Mouse (Mus musculus) kidney, adult 9 months (tissue): ENCODE results near the gene Frmd7.

ENCODE experiments used
- DNase-seq: peaks from one replicate; pipeline ENCODE4 v3.0.0; 2022

Frmd7 gene

GRCm38 (mm10) chrX:50942610-50943009 lies at the start of gene Frmd7:
Gene Frmd7, minus strand, starts transcription at chrX:50942710.
- no peak for DNase-seq

GRCm38 (mm10) chrX:50991324-50991723 lies 48.8 kb upstream of the Frmd7 start:
- no peak for DNase-seq

- no peak for DNase-seq
These were observed 47.4 kb upstream of the Frmd7 start for GRCm38 (mm10) chrX:50989940-50990339.

GRCm38 (mm10) chrX:50988581-50988980 lies 46.1 kb upstream of the Frmd7 start:
- no peak for DNase-seq

GRCm38 (mm10) chrX:50978428-50978827 lies 35.9 kb upstream of the Frmd7 start:
- DNase-seq, result no peak

GRCm38 (mm10) chrX:50972145-50972544 lies 29.6 kb upstream of the Frmd7 start:
- no peak for DNase-seq

- DNase-seq, result no peak
These were observed 27.4 kb upstream of the Frmd7 start for GRCm38 (mm10) chrX:50969907-50970306.

GRCm38 (mm10) chrX:50968157-50968932 lies 25.8 kb upstream of the Frmd7 start:
- DNase-seq, result no peak

GRCm38 (mm10) chrX:50965157-50965556 lies 22.6 kb upstream of the Frmd7 start:
- no peak for DNase-seq

GRCm38 (mm10) chrX:50962955-50963354 lies 20.4 kb upstream of the Frmd7 start:
- no peak for DNase-seq

- no peak for DNase-seq
These were observed 6.1 kb upstream of the Frmd7 start for GRCm38 (mm10) chrX:50948633-50949032.

GRCm38 (mm10) chrX:50948116-50948515 lies 5.6 kb upstream of the Frmd7 start:
- no peak for DNase-seq

GRCm38 (mm10) chrX:50937117-50937516 lies 5.4 kb downstream of the Frmd7 start:
- no peak for DNase-seq

- no peak for DNase-seq
These were observed 12.2 kb downstream of the Frmd7 start for GRCm38 (mm10) chrX:50930309-50930708.

GRCm38 (mm10) chrX:50926893-50927545 lies 15.5 kb downstream of the Frmd7 start:
- DNase-seq, result no peak

GRCm38 (mm10) chrX:50924629-50925364 lies 17.7 kb downstream of the Frmd7 start:
- DNase-seq, result peak; percentile 29

- no peak for DNase-seq
These were observed 23.8 kb downstream of the Frmd7 start for GRCm38 (mm10) chrX:50918754-50919153.

GRCm38 (mm10) chrX:50917389-50917788 lies 25.1 kb downstream of the Frmd7 start:
- no peak for DNase-seq

- DNase-seq, result no peak
These were observed 32.6 kb downstream of the Frmd7 start for GRCm38 (mm10) chrX:50909915-50910314.

- no peak for DNase-seq
These were observed 39.0 kb downstream of the Frmd7 start for GRCm38 (mm10) chrX:50903497-50903896.

- DNase-seq, result no peak
These were observed 54.5 kb downstream of the Frmd7 start for GRCm38 (mm10) chrX:50887999-50888398.

GRCm38 (mm10) chrX:50874246-50875002 lies 68.1 kb downstream of the Frmd7 start:
- DNase-seq, result no peak

GRCm38 (mm10) chrX:50864734-50865133 lies 77.8 kb downstream of the Frmd7 start:
- DNase-seq, result no peak
